Mouse (Mus musculus) thymus, postnatal 14 days (tissue): ENCODE results near the gene Icmt.
A peak's percentile ranks its signal among the peaks of the same experiment; 100 is the strongest.

ENCODE experiments used
- DNase-seq: peaks from one replicate; pipeline ENCODE4 v3.0.0; 2021

Icmt gene

DNA sequence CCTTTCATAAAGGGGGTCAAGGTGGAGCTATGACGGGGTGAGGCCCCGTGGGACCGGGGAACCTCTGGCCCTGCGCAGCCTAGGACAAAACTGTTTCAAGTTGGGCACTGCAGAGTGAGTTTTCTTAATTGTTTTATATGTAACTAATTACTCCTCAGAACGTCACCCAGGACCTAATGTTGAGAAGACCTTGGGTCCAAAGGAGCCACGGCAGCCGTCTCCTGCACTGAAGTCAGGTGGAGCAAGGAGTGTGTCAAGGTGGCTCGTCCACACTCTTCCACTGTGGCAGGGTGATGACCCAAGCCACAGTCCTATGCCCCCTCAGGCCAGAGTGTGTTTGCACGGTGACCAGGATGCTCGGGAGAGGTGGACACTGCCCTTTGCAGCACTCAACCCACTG lies 6.1 kb downstream of the Icmt start:
- DNase-seq, result no peak

DNA sequence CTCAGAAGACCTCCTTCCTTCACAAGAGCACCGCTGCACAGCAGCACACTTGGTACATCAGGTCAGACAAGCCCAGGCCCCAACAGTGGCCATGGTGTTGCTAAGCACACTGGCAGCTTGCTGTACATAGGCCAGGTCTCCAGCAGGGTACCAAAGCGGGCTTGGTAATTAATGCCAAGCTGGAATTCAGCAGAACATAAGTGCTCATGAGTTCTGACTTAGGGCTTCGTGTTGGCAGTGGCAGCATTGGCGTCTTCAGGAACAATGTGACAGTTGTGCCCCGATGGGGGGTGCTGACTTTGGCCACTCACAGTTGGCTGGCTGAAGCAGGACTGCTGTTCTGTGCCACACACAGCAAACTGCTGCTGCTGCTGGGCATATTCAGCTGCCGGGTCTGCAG lies 7.7 kb downstream of the Icmt start:
- DNase-seq, result no peak

DNA sequence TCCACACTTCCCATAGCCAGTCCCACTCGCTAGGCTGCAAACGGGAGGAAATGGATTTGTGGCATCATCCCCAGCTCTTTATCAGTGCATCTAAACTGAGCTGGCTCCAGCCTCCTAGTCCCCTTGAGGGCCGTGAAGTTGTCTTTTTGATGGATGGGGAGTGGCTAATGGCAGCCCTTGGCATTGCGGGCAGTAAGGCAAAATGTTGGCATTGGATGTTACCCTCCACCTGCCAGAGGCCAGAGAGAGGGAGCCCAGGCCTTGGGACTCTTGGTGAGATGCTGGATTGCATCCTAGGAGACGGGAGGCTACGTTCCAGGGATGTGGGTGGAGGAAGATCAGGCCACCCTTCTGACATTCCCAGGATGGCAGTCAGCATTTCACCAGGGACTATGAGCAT lies 9.0 kb downstream of the Icmt start:
- DNase-seq, result no peak

DNA sequence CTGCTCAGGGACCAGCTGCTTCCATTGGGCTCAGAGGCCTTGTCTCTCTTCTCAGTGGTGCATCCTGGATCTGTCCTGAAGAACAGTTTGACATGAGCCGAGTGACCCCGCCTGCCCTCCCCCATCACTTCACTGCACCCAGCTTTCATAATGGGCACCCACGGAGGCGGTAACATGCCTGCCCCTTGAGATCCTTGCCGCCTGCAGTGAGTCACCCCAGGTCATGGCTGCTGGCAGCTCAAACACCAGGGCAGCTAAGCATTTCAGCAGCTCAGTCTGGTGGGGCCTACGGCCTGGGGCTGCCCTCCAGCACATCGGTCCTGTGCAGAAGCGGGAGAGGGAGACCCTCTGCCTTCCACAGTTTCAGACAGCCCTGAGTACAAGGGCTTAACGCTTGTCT lies 10.5 kb downstream of the Icmt start:
- DNase-seq, result no peak

DNA sequence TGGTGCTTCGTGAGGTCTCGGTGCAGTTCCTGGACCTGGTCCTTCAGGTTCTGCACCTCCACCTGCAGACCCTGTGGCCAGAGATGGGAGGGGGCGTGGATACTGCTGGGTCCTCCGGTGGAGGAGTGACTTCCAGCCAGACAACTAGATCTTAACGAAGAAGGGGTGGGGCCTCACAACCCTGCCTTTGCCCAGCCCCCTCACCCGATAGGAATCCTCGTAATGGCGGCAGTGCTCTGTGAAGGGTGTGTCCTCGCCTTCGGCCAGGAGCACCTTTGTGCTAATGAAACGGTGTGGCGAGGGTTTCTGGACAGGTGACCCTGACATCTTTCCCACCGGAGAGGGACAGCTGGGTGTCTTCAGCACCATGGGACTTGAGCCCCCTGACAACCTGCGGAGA lies 15.2 kb downstream of the Icmt start:
- DNase-seq, result no peak

DNA sequence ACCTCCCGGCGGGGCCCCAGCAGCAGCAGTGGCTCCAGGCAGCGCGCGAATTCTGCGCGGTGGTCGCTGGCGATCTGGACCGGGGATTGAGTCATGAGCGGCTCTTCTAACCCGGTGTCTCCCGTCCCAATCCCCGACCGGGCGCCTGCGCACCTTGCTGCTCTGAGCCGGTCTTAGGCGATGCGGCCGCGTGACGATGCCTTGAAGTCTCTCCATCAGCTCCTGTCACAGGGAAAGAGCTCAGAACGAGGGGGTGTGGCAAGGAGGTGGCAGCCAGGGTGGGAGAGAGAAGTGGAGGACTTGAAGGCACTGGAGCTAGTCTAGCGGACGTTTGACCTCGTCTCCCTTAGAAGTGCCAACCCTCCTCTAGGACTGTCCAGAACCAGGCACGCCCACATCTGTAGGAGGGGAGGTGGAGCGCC lies 16.2 kb downstream of the Icmt start:
- DNase-seq, result no peak

DNA sequence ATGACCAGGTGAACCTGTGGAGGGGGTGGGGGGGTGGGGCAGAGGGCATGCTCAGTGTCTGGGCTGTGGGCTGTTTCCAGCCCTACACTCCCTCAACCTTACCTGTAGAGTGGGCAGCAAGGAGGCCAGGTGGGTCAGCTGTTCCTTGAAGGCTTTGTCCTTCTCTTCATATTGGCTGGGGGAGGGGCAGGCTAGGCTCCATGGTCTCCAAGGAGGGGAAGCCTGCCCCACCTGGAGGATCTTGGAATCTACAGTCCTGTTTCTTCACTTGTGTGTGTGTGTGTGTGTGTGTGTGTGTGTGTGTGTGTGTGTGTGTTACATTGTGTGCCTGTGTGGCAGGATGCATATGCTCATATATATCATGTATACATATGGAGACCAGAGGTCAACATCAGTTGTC lies 16.9 kb downstream of the Icmt start:
- no peak for DNase-seq

DNA sequence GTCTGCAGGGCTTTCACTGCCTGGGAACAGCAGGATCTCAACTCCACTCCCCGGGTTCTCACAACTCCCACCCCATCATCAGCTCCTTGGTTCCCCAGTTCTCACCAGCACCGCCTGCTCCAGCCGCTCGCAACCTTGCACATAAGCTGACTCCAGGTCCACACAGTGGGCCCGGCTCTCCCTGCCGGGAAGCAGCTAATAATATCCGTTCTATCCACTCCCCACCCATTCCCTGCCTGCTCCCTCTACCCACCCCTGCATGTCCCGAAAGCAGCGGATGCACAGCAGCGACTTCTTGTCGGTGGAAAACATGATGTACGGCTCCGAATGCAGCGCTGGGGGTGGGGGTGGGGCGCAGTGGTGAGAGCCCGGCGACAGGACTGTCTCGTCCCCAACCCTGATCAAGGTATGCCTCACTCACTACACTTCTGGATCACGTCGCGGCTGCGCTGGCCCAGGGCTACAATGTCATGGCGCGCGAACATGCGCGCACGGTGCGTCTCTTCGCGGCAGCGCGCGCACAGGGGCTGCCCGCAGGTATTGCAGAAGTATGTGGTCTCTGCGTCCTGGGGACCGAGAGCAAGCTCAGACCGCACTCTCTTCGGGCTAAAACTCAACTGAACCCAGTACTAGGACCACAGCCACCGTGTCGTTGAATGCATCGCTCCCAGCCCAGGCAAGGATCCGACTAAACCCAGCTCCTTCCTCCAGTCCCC lies 18.6 kb downstream of the Icmt start:
- DNase-seq, result no peak

DNA sequence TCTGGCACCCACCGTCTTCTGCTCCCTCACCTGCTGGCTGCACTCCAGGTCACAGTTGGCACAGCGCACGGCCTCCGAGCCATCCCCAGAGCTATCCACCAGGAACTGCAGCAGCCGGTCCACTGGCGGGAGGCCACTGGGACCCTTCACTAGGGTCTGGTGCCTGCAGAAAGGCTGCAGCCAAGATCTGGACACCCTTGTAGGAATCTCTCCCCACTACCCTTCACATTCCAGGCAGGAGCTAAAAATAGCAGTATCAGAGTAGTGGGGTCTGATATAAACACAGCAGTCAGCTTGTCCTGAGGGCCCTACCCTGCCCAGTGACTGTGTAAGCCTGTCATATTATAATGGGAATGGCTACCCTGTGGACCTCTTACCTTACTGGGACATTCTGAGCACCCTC lies 20.6 kb downstream of the Icmt start:
- no peak for DNase-seq

DNA sequence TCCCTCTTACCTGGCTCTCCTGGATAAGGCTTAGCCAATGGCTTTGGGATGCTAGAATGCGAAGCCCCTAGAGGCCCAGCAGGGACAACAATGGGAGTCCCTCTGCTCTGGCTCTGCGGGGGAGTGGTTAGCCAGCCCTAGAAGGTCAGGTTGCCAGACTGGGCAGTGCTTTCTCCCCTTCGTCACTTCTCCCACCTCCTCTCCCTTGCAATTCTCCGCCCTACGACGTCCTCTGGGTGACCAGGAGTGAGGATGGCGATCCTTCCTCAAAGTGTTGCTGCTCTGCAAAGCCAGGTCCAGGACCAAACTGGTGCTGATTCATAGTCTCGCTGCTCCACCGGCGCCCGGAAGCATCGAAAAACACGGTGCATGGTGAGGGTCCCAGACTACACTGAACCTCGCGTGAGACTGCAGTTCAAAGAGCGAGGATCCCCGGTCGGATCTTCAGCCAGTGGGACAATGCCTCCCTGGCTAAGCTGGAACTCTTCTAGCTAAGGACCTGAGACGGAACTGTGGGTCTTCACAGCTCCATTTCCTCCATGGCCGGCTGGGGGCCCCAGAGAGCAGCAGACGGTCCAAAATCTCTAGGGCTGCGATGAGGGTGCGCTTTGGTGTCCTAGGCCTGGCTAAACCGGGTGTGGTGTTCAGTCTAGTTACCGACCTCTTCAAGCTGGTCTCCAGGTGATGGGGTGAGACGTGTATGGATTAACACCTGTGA lies 21.6 kb downstream of the Icmt start, which contains the start of gene Rnf207:
Rnf207 (minus strand) TSS at position 477 of the 718 bp plus-strand sequence.
- peak; percentile 43 for DNase-seq

DNA sequence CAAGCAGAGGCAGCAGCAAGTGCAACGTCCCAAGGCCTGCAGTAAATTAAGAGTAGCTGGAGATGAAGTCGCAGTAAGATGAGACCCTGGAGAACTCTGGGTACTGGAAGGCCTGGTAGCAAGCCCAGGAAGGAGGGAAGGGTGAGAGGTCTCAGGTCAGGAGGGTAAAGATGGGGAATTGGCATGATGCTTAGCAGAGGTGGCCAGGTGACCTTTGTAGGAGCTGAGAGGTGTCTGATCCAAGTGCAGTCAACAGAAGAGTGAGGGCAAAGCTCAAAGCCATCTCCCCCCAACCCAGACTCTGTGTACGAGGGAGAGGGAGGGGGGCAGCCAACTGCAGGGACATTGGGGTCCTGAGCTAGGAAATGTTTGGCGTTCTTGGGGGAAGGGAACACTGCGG lies 24.4 kb downstream of the Icmt start:
- DNase-seq, result no peak

DNA sequence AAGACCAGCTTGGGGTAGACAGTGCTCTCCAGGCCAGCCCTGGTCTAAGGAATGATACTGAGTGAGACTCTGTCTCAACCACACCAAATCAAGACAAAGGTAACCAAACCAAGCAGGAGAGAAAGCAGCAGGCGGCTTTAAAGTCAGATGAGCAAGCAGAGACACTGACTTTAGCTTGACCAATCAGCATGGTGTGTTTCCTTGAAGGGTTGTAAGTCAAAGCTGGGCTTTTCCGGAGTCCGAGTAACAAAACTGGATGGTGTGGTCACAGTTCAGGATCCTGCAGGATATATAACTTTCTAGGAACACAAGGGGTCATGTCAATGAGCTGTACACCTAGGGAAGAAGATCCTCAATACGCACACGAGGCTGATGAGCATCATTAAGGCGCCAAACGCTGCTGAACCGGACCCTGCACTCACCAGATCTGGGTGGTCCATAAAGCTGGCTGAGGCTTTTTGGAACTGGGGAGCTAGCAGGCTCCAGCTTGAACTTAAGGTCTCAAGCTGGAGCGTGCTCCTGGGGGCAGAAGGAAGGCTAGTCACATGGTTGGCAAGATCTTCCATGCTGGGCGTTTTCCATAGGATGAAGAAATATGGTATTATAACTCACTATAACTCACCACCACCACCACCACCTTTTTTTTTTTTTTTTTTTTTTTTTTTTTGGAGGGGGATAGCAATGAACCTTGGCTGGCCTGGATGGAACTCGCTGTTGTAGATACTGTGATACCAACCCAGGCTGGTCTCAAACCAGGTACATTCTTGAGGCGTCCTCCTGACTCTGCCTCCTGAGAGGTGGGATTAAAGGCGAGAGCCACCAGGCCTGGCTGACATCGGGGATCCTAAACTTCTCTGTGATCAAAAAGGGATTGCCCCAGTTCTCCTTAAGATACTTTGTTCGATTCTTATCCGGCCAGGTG lies 27.9 kb downstream of the Icmt start:
- DNase-seq, result no peak

DNA sequence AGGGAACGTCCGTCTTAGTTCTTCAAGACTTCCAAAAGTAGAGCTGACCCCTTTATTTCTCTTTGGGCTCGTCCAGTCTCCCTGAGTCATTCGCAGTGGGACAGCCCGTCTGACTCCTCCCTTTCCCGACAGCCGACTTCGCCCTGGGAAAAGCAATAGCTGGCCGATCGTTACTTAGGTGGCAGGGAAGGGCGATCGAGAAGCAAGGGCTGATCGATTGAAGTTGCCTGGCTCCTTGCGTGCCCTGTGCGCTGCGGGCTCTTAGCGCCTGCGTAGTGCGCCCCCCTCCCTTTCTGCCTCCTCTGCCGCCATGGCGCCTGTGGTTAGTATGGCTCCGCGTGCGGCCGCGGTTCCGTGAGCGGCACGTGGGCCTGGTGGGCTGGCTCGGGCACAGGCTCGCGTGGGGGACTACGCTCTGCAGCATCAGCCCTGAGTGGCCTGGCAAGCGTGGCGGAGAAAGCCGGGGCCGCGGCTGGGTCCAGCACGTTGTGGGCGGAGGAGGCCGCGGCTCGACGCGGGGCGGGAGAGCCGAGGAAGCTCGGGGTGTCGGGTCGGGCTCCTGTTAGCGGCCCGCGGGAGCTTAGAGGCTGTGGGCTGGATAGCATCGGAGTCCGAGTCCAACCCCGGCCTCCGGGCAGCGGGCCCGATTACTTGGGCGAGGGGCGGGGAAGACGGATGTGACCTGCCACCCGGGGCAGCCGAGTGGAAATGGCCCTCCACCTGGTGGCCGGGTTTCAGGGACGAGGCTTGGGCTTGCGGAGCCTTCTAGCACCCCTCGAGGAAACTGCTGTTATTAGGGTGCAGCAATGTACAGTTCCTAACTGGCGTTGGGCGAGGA lies 28.8 kb downstream of the Icmt start, which contains the start of gene Rpl22:
Rpl22 (plus strand) TSS at position 169 of the 838 bp plus-strand sequence.
- peak; percentile 93 for DNase-seq

DNA sequence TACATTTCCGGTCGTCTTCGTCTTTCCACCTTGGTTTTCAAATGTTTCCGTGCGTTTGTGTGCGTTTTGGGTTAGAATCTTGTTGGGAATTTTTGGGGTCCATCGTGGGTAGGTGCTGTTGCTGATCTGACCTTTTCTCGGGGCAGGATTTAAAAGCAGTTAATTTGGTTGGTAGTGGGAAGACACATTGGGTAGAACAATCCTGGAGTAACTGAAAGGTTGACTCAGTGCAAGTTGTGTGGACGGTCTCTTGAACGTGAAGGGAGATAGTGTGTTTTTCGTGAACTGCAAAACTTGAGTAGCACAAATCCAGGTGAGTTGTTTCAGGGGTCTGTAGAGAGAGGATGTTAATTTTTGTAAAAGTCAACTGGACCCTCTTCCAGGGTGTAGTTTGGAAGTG lies 29.5 kb downstream of the Icmt start:
- DNase-seq, result no peak

DNA sequence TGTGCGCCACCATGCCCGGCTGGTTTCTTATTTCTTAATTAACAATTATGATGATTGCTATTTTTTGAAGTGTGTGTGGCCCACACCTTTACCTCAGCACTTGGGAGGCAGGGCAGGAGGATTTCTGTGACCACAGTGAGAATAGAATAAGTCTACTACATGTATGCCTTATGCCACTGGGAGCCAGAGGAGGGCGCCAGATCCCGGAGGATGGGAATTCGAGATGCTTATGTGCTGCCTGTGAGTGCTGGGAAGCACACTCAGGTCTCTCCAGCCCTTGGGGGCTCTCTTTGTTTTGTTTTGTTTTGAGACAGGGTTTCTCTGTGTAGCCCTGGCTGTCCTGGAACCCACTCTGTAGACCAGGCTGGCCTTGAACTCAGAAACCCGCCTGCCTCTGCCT lies 31.7 kb downstream of the Icmt start:
- DNase-seq, result peak; percentile 67

DNA sequence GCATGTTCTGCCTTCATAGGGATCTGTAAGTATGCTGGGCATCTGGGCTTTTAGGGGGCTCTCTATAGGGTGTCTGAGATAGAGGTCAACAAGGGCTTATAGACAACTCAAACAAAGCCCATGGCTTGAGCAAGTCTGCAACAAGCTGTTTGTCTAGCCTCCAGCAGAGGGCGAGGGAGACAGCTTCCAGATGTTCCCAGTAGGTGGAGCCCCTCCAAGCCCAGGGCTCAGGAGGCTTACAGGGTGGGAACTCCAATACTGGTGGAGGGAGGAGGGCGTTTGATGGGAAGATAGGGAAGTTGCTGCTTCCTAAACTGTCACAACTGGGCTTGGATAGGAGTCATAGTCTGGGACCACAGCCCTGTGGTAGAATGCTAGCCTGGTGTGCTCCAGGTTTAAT lies 35.9 kb downstream of the Icmt start:
- DNase-seq, result peak; percentile 73

DNA sequence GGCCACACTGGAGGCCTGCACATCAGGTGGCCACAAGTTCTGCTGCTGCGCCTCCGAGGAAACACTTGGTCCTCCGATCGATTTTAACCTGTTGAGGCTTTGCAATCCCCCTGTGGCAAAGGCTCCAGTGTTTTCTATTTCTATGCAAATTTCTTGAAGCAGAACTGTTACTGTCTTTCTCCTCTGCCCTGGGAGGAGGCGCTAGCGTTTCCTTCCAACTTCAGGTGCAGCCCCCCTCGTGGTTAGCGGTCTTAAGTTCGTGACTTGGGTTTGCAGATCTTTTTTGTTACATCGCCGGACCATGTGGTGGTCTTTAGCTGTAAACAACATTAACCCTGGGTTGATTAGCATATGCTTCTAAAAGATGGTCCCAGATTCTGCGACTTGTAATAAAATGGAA lies 36.6 kb downstream of the Icmt start:
- no peak for DNase-seq

DNA sequence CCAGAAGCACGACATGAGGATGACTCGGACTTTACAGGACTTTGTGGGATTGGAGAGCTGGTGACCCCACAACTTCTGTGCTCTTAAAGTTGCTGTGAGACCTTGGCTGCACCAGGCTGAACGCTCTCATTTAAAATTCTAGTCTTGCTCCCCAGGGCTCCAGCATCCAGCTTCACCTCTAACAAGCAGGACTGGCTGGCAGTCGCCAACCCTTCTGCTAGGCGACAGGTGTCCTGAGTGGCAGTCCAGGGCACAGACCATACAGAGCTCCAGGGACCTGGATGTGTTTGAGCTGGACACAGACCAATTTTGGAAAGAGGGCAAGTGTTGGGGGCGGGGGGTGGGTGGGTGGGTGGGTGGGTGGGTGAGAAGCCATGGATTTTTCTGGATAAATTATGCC lies 40.7 kb downstream of the Icmt start:
- DNase-seq, result no peak

DNA sequence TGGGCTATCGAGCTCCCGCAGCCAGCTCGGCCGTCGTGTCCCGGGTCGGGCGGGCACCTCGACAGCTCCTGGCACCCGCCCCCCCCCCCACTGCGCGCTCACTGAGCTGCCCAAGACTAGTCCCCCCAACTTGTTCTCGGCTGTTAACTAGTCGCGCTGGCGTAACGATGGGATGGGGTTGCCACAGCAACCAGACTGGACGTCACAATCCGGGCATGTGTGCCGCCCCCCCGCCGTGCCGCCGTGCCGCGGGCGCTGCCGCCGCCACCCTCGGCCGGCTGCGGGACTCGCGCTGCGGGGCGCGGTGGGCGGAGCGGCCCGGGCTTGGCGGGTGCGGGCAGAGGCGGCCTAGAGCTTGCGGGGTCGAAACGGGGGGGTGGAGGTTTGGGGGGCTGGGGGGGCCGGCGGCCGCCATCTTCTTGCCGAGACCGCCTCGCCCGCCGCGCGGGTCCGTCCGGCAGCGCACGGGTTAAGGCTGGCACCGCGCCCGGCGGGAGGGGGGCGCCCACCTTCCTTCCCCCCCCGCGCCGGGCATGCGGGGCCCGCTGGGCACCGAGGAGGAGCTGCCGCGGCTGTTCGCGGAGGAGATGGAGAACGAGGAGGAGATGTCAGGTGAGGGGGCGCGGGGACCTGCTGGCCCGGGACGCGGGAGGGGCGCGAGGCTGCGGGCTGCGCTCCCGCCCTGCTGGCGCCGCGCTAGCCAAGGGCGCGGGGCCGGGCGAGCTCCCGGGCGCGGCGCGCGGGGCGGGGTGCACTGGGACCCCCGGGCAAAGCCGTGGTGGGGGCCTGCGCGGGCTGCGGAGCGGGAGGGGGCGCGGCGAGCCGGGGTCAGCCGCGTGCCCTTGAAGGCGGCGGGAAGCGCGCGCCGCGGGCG lies 41.6 kb downstream of the Icmt start, which contains the start of gene Chd5:
Chd5 (plus strand) TSS at position 233 of the 874 bp plus-strand sequence.
- no peak for DNase-seq

DNA sequence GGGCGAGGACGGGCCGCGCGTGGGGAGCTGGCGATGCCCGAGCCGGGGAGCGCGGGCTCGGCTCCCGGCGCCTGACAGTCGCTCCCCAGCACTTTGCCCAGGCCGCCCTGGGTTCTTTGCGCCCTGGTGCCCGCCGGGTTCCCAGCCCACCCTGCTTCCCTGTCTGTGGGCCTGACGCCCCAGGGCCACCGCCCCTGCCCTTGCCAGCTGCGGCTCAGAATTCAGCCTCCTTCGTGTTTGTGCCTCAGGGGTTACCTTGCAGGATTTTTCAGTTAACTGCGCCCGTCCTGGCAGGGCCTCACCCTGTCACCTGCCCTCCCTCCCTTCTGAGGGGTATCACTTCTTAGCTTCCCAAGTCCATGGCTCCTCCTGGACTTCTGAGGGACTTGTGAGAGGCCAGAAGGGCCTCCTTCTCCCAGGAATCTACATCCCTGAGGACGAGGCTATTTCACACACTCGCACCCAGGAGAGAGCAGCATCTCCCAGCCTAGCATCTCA lies 42.3 kb downstream of the Icmt start:
- no peak for DNase-seq
